Mouse (Mus musculus) intestine, embryonic 16.5 days (tissue): ENCODE data around the gene Arhgdia. TPM values are rescaled to one million over a fixed set of nuclear protein-coding genes. Genes with fewer than 3 reads are reported as not detected.

Experiments used
- ATAC-seq: fragments of 200-750 bp; cut with Nextera tagmentation; 2 replicates; pipeline ENCODE4 v1.8.0; 2017; ENCODE audit warnings: moderate TSS enrichment, moderate library complexity
- H3K27ac ChIP-seq: fragments of 300-500 bp; sonication (generic); 2 replicates; pipeline ENCODE4 v1.5.1; 2014; ENCODE audit warnings: mild to moderate bottlenecking, low read length
- H3K27me3 ChIP-seq: fragments of 300-500 bp; sonication (generic); replicated peaks from 2 replicates; pipeline ENCODE4 v1.6.1; 2014; ENCODE audit warnings: low read length, control low read depth, mixed read lengths; ENCODE audit not compliant: control insufficient read depth, insufficient read depth
- H3K36me3 ChIP-seq: fragments of 300-500 bp; sonication (generic); 2 replicates; pipeline ENCODE4 v1.6.1; 2014; ENCODE audit warnings: low read length, control low read depth; ENCODE audit not compliant: control insufficient read depth, insufficient read depth
- H3K4me1 ChIP-seq: fragments of 300-500 bp; sonication (generic); 2 replicates; pipeline ENCODE4 v1.6.1; 2014; ENCODE audit warnings: low read length, control low read depth, mixed read lengths; ENCODE audit not compliant: control insufficient read depth, insufficient read depth
- H3K4me2 ChIP-seq: fragments of 300-500 bp; sonication (generic); 2 replicates; pipeline ENCODE4 v1.6.1; 2014; ENCODE audit warnings: low read depth, low read length, control low read depth
- H3K4me3 ChIP-seq: fragments of 300-500 bp; sonication (generic); 2 replicates; pipeline ENCODE4 v1.5.1; 2014; ENCODE audit warnings: mild to moderate bottlenecking, low read length
- H3K9ac ChIP-seq: fragments of 300-500 bp; sonication (generic); 2 replicates; pipeline ENCODE4 v1.6.1; 2014; ENCODE audit warnings: low read depth, low read length
- H3K9me3 ChIP-seq: fragments of 300-500 bp; sonication (generic); 2 replicates; pipeline ENCODE4 v1.6.1; 2016; ENCODE audit warnings: low read length, control low read depth; ENCODE audit not compliant: control insufficient read depth
- WGBS: fragments of 180-500 bp; shearing (Covaris S2); extraction: QIAGEN DNeasy Blood & Tissue Kit; methylation state at CpG from one replicate; pipeline ENCODE4 v1.1.7; 2014; 5-methylcytosine and 5-hydroxymethylcytosine counted together
- polyA plus RNA-seq: library from polyadenylated mRNA; unstranded; fragments of >200 nt; fragmentation: Nextera tagmentation; extraction: Ambion mirVana; gene quantifications from 2 replicates; pipeline ENCODE4 v1.2.1, GENCODE M21; 2015

Arhgdia gene
- polyA plus RNA-seq, 1 experiment from 2014 or later, result 641 TPM

DNA sequence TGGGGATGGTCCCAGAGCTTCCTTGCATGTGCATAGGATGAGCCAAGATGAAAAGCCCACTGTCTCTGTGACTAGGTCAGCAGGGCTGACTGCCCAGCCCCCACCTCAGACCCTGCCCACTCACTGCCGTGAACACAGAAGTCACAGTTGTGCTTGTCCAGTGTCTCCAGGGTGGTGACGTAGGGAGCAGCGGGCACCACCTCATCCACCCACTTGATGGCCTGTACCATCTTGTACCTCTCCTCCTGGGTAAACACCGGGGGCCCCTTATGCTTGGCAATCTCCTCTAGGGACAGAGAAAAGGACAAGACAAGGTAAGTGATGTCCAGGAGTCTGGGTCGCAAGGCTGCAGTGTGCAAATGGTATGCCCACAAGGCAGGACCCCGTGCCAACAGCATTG lies 33.7 kb upstream of the Arhgdia start:
- ATAC-seq, result no peak
- Histone ChIP-seq H3K4me1 (peaks cover 19% of the 10 kb centered on the region), H3K4me2 (peak overlapping the region; percentile 68; the same call in 1 of the 2 replicates), H3K27me3 (no peaks in the 10 kb centered on the region), H3K9ac (0 out of 2 replicates have a peak overlapping the region, but pooled peaks have one; percentile 90), H3K27ac (no peak overlapping the region), H3K4me3 (no peak overlapping the region), H3K9me3 (no peaks in the 10 kb centered on the region), H3K36me3 (peaks cover 35% of the 10 kb centered on the region)
- WGBS, result 91% methylated on average over 6 of the region's 6 CpGs

- no peak overlapping the region for H3K9ac ChIP-seq
- 84% methylated on average over 8 of the region's 8 CpGs for WGBS
- H3K36me3 ChIP-seq, result peaks cover 29% of the 10 kb centered on the region
- H3K27ac ChIP-seq, result no peak overlapping the region
- no peaks in the 10 kb centered on the region for H3K27me3 ChIP-seq
- H3K9me3 ChIP-seq, result no peaks in the 10 kb centered on the region
- no peak overlapping the region for H3K4me2 ChIP-seq
- ATAC-seq, result no peak
- no peak overlapping the region for H3K4me3 ChIP-seq
- H3K4me1 ChIP-seq, result peaks cover 28% of the 10 kb centered on the region
Measured at GRCm38 (mm10) chr11:120613976-120614375, 32.6 kb upstream of the Arhgdia start.

DNA sequence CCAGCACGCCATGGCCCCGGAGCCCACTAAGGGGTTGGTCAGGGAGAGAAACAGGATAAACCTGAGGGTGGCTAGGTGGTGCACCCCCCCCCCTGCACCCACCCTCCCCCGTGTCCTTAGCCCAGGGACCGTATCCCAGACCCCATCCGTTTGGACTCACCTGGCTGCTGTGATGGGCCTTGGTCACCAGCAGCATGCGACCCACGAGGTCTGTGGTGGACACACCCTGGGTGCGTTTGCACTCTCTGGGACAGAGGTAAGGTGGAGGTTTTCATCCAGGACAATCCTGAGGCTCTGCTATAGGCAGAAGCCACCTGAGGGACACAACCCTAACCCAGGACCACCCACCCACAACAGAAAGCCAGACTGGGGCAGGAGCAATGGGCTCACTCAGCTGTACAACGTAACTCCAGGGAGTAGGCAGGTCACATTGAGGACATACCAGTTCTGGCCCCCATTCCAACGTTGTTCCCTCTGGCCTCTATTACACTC lies 32.1 kb upstream of the Arhgdia start:
- no peak overlapping the region for H3K9ac ChIP-seq
- H3K36me3 ChIP-seq, result peaks cover 29% of the 10 kb centered on the region
- peaks cover 32% of the 10 kb centered on the region for H3K4me1 ChIP-seq
- WGBS, result 89% methylated on average over 10 of the region's 10 CpGs
- no peaks in the 10 kb centered on the region for H3K9me3 ChIP-seq
- H3K4me2 ChIP-seq, result no peak overlapping the region
- H3K27me3 ChIP-seq, result no peaks in the 10 kb centered on the region
- no peak for ATAC-seq
- no peak overlapping the region for H3K27ac ChIP-seq
- H3K4me3 ChIP-seq, result no peak overlapping the region

- no peak for ATAC-seq
- H3K9me3 ChIP-seq, result no peaks in the 10 kb centered on the region
- 38% methylated on average over 6 of the region's 6 CpGs for WGBS
- no peak overlapping the region for H3K4me3 ChIP-seq
- H3K27me3 ChIP-seq, result no peaks in the 10 kb centered on the region
- H3K27ac ChIP-seq, result no peak overlapping the region
- H3K36me3 ChIP-seq, result peaks cover 29% of the 10 kb centered on the region
- H3K4me2 ChIP-seq, result no peak overlapping the region
- no peak overlapping the region for H3K9ac ChIP-seq
- peaks cover 39% of the 10 kb centered on the region for H3K4me1 ChIP-seq
Measured at GRCm38 (mm10) chr11:120612763-120613162, 31.3 kb upstream of the Arhgdia start.

GRCm38 (mm10) chr11:120610477-120611046 lies 29.1 kb upstream of the Arhgdia start:
- Histone ChIP-seq H3K27me3 (no peaks in the 10 kb centered on the region), H3K9me3 (no peaks in the 10 kb centered on the region), H3K27ac (no peak overlapping the region), H3K9ac (no peak overlapping the region), H3K4me1 (peaks cover 24% of the 10 kb centered on the region), H3K4me2 (no peak overlapping the region), H3K4me3 (no peak overlapping the region), H3K36me3 (peaks cover 29% of the 10 kb centered on the region)
- WGBS, result 88% methylated on average over 9 of the region's 9 CpGs
- ATAC-seq, result no peak

GRCm38 (mm10) chr11:120609250-120609649 lies 27.8 kb upstream of the Arhgdia start:
- Histone ChIP-seq H3K4me2 (no peak overlapping the region), H3K36me3 (peaks cover 29% of the 10 kb centered on the region), H3K4me3 (no peak overlapping the region), H3K9ac (peak overlapping the region; percentile 66; the same call in 1 of the 2 replicates), H3K27ac (no peak overlapping the region), H3K9me3 (no peaks in the 10 kb centered on the region), H3K27me3 (no peaks in the 10 kb centered on the region), H3K4me1 (peaks cover 20% of the 10 kb centered on the region)
- 40% methylated on average over 7 of the region's 8 CpGs for WGBS
- peak; percentile 68 for ATAC-seq

DNA sequence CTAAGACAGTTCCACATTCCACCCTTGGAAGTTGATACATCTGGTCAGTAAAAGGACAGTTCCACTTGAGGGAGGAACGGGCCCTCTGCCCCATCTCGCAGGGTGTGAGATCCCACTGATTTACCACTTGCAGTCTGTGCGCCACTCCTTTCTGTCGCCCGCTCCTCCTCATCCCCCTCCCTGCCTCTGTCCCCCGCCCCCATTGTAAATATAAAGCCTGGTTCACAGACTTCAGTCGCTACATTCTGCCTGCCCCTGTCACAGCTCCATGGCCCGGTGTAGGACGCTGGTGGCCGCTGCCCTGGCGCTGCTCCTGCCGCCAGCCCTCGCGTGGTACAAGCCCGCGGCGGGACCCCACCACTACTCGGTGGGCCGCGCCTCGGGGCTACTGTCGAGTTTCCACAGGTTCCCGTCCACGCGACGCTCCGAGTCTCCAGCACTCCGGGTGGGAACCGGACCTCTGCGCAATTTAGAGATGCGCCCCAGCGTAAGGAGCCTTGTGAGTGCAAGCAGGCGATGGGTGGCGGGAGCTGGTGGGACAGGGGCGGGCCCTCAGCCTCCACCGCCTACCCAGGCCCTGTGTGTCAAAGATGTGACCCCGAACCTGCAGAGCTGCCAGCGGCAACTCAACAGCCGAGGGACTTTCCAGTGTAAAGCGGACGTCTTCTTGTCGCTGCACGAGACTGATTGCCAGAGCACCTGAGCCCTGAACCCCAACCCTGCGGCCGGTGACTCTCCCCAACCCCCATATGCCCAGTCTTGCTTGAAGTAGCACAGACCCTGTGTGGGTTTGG lies 27.0 kb upstream of the Arhgdia start, which contains the start of gene Npb:
TSS of gene Npb (plus strand) at position 237 of the 794 bp plus-strand sequence.
- Histone ChIP-seq H3K4me3 (peak within 1 kb of the TSS; percentile 29), H3K4me1 (peaks cover 20% of the 10 kb centered on the region), H3K9me3 (no peaks in the 10 kb centered on the region), H3K27me3 (no peaks in the 10 kb centered on the region), H3K4me2 (peak within 1 kb of the TSS; percentile 55), H3K9ac (peak within 1 kb of the TSS; percentile 66), H3K27ac (no peak within 1 kb of the TSS), H3K36me3 (peaks cover 25% of the 10 kb centered on the region)
- WGBS, result 7% methylated on average over 45 of the region's 45 CpGs
- peak; percentile 21; the same call in 1 of the 2 replicates for ATAC-seq

GRCm38 (mm10) chr11:120606764-120607163 lies 25.3 kb upstream of the Arhgdia start:
- H3K27ac ChIP-seq, result no peak overlapping the region
- no peak overlapping the region for H3K4me3 ChIP-seq
- H3K4me1 ChIP-seq, result peaks cover 20% of the 10 kb centered on the region
- 69% methylated on average over 4 of the region's 4 CpGs for WGBS
- no peak overlapping the region for H3K4me2 ChIP-seq
- no peak overlapping the region for H3K9ac ChIP-seq
- no peak for ATAC-seq
- peaks cover 11% of the 10 kb centered on the region for H3K36me3 ChIP-seq
- H3K27me3 ChIP-seq, result no peaks in the 10 kb centered on the region
- no peaks in the 10 kb centered on the region for H3K9me3 ChIP-seq

GRCm38 (mm10) chr11:120605667-120606066 lies 24.2 kb upstream of the Arhgdia start:
- no peaks in the 10 kb centered on the region for H3K9me3 ChIP-seq
- peaks cover 20% of the 10 kb centered on the region for H3K4me1 ChIP-seq
- H3K27me3 ChIP-seq, result no peaks in the 10 kb centered on the region
- H3K27ac ChIP-seq, result no peak overlapping the region
- no peak overlapping the region for H3K9ac ChIP-seq
- no peak overlapping the region for H3K4me2 ChIP-seq
- ATAC-seq, result no peak
- WGBS, result 94% methylated on average over 7 of the region's 7 CpGs
- no peak overlapping the region for H3K4me3 ChIP-seq
- peaks cover 2% of the 10 kb centered on the region for H3K36me3 ChIP-seq
